Mouse (Mus musculus) C2C12 (cell line): ENCODE results near the gene Wdr77. TPM values are rescaled to one million over a fixed set of nuclear protein-coding genes. Genes with fewer than 3 reads are reported as not detected.
"Not testable (repeated sequence)": the region's sequence is repeated elsewhere in the genome, so short reads cannot be mapped to it uniquely, and the experiment has no call there.

Experiments used
- H3K27me3 ChIP-seq: one replicate; pipeline ENCODE4 v1.6.1; 2011; ENCODE audit not compliant: control insufficient read depth, insufficient read depth, insufficient read length
- H3K36me3 ChIP-seq: one replicate; pipeline ENCODE4 v1.6.1; 2011; ENCODE audit not compliant: control insufficient read depth, insufficient read depth
- H3K4me3 ChIP-seq: one replicate; pipeline ENCODE4 v1.5.1; 2011; ENCODE audit warnings: mild to moderate bottlenecking, control low read depth; ENCODE audit not compliant: poor library complexity, insufficient read depth, severe bottlenecking
- H3K79me2 ChIP-seq: one replicate; pipeline ENCODE4 v1.6.1; 2011; ENCODE audit not compliant: control insufficient read depth, insufficient read depth
- H3K79me3 ChIP-seq: one replicate; pipeline ENCODE4 v1.6.1; 2011; ENCODE audit warnings: low read depth, control low read depth
- H3ac ChIP-seq: one replicate; pipeline ENCODE3; 2011; ENCODE audit warnings: low read depth; ENCODE audit not compliant: control insufficient read depth, insufficient read length
- CEBPB ChIP-seq: IDR thresholded peaks from one replicate; pipeline ENCODE4 v1.6.1; 2011; ENCODE audit warnings: low read depth, mild to moderate bottlenecking, control low read depth, moderate library complexity
- CTCF ChIP-seq: IDR thresholded peaks from one replicate; pipeline ENCODE4 v1.5.1; 2011; ENCODE audit not compliant: control insufficient read depth, insufficient read depth, insufficient read length
- FOSL1 ChIP-seq: IDR thresholded peaks from one replicate; pipeline ENCODE4 v1.8.0; 2011; ENCODE audit warnings: mild to moderate bottlenecking, low read length; ENCODE audit not compliant: poor library complexity, insufficient read depth, severe bottlenecking
- MAX ChIP-seq: IDR thresholded peaks from one replicate; pipeline ENCODE4 v1.6.1; 2011; ENCODE audit warnings: mild to moderate bottlenecking, control low read depth
- MYOD1 ChIP-seq: IDR thresholded peaks from one replicate; pipeline ENCODE4 v1.6.1; 2011; ENCODE audit warnings: low read depth; ENCODE audit not compliant: control insufficient read depth, insufficient read length
- MYOG ChIP-seq: IDR thresholded peaks from one replicate; pipeline ENCODE4 v1.6.1; 2011; ENCODE audit not compliant: control insufficient read depth, insufficient read length; ENCODE audit errors: extremely low read depth
- USF1 ChIP-seq: IDR thresholded peaks from one replicate; pipeline ENCODE4 v1.6.1; 2011; ENCODE audit warnings: low read depth, mild to moderate bottlenecking, control low read depth, moderate library complexity
- polyA plus RNA-seq: library from polyadenylated mRNA; unstranded; fragments of >200 nt; fragmentation: generic; extraction: Trizol; gene quantifications from one replicate; pipeline ENCODE4 v1.2.1, GENCODE M21; 2012; ENCODE audit warnings: missing spikeins

Wdr77 gene
- polyA plus RNA-seq, 1 experiment, result 90.2 TPM

DNA sequence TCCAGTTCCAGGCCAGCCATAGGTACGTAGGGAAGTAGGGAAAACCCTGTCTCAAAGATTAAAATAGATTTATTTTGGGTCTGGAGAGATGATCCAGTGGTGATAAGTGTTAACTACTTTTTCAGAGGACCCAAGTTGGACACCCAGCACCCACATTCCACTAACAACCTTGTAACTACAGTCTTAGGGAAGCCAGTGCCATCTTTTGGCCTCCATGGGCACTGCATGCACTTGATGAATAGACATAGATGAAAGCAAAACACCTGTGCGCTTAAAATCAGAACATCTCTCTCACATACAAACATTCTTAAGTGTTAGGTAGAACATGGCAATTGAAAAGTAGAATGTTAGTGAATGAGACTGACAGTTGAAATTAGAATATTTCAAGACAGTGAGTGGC is 1.5 kb downstream of the Wdr77 start:
- H3K4me3 ChIP-seq, result no peak overlapping the region
- H3K27me3 ChIP-seq, result no peaks in the 10 kb centered on the region
- no peak overlapping the region for H3ac ChIP-seq
- H3K79me2 ChIP-seq, result peaks cover 90% of the 10 kb centered on the region
- TF ChIP-seq CTCF, result no peak
- no peak for TF ChIP-seq MAX
- no peak for TF ChIP-seq FOSL1
- TF ChIP-seq MYOG, result no peak
- peaks cover 65% of the 10 kb centered on the region for H3K79me3 ChIP-seq
- H3K36me3 ChIP-seq, result peaks cover 80% of the 10 kb centered on the region

DNA sequence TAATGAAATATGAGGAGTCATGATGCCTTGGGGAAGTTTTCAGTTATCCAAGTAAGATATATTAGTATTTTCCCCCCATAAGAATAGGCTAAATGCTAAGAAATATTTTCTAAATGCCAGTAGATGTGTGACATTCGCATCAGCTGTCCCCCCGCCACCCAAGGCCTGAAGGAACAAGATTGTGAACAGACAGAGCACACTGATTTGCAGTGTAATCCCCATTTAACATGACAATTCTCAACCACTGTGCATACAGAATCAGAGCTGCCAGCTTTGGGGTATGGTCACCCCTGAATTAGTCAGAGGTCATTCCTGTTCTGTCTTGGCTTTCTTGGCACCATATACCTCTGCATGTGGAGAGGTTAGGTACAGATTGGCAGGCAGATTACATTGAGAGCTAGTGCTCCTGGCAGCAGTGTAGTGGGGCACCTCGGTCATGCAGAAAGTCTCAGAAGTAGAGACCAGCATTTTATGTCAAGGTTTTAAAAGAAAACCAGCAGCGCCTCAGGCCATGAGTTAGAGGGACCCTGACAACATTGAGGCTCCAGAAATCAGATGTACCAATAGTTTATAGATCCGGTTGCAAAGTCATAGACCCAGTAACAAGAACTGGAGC is 12.8 kb downstream of the Wdr77 start:
- H3K79me3 ChIP-seq, result no peaks in the 10 kb centered on the region
- H3ac ChIP-seq, result no peak overlapping the region
- TF ChIP-seq MYOD1 (no peak), MYOG (no peak), USF1 (no peak), MAX (no peak), FOSL1 (no peak), CTCF (no peak), CEBPB (no peak)
- no peaks in the 10 kb centered on the region for H3K79me2 ChIP-seq
- H3K36me3 ChIP-seq, result peaks cover 37% of the 10 kb centered on the region
- no peak overlapping the region for H3K4me3 ChIP-seq
- H3K27me3 ChIP-seq, result no peaks in the 10 kb centered on the region

DNA sequence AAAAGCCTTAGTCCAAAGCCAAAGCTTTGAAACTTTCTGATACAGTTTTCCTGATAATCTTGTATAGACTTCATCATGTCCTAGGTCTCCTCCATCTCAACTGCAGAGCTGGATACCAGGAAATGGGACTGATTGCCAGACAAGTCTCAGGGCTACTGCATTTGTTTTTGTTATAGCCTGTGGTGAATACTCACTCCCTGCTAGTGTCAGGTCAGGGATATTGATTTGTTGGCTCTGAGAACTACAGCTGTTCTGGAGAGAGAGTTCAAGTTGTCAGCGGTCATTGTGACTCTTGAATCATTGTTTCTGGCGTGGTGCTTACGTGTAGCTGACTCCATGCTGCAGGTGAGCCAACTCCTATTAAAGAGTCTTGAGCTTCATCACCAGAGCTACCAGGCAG is 14.2 kb downstream of the Wdr77 start, which contains the start of gene Ovgp1:
Gene Ovgp1 (plus strand): TSS at position 301 of the 400 bp plus-strand sequence.
- H3K36me3 ChIP-seq, result peaks cover 22% of the 10 kb centered on the region
- no peaks in the 10 kb centered on the region for H3K79me2 ChIP-seq
- no peaks in the 10 kb centered on the region for H3K79me3 ChIP-seq
- TF ChIP-seq MYOD1 (no peak), USF1 (no peak), MAX (no peak), CEBPB (no peak), CTCF (no peak), FOSL1 (no peak), MYOG (no peak)
- no peaks in the 10 kb centered on the region for H3K27me3 ChIP-seq
- no peak within 1 kb of the TSS for H3K4me3 ChIP-seq
- no peak within 1 kb of the TSS for H3ac ChIP-seq

GRCm38 (mm10) chr3:105974174-105974573 is 15.0 kb downstream of the Wdr77 start:
- H3K27me3 ChIP-seq, result no peaks in the 10 kb centered on the region

DNA sequence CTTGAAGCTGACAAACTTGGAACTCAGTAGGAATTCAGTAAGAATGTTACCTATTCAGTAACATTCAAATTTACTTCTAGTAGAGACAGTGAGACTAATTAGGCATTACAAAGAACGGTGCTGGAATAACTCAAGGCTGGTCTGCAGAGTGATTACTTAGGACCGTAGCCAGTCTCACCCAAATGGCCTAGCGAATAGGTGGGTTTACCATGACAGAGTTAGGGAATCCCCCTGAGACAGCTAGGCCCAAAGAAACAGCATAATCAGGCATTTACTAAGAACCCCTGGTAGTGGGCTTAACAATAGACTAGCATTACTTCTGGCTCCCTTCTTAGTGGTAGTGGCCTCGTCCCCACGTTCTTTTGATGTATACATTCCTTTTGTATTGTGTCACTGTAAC is 30.4 kb downstream of the Wdr77 start:
- H3K27me3 ChIP-seq, H3K4me3 ChIP-seq, H3K79me3 ChIP-seq, H3K36me3 ChIP-seq, H3ac ChIP-seq, H3K79me2 ChIP-seq: not testable (repeated sequence)

More at GRCm38 (mm10) chr3:105974174-105974573, 15.0 kb downstream of the Wdr77 start:
- Histone ChIP-seq H3K79me2 (no peaks in the 10 kb centered on the region), H3K4me3 (no peak overlapping the region), H3K79me3 (no peaks in the 10 kb centered on the region), H3K36me3 (peaks cover 15% of the 10 kb centered on the region), H3ac (no peak overlapping the region)
- TF ChIP-seq MYOD1, result no peak
- no peak for TF ChIP-seq FOSL1
- no peak for TF ChIP-seq CEBPB
- no peak for TF ChIP-seq MYOG
- TF ChIP-seq USF1, result no peak
- TF ChIP-seq MAX, result no peak
- TF ChIP-seq CTCF, result no peak

DNA sequence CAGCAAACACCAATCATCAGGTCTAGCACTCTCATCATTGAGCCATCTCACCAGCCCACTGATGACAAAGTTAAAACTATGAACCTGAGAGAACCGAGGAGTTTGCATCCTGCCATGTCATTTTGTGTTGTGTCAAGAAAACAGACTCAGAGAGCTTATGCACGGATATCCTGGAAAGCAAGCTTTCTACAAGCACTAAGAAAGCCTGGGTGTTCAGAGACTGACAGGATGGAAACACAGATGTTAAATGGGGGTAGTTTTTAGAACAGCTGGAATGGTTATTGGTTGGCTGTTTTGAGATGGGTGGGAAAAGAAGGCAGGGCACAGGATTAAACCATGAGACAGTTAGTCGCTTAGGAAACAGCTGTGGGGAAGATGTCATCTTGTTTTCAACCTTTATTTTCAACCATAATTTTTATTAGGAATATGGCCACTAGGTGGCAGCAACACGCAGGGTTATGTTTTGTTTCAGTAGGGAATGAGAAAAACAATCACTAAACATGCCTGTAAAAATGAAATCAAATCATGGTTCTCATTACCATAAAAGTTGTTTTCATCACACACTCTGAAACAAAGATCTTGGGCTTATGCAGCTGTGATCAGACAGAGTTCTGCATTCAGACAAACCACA is 32.6 kb downstream of the Wdr77 start:
- TF ChIP-seq MYOD1 (no peak), MAX (no peak), FOSL1 (no peak), USF1 (no peak), CEBPB (no peak), MYOG (no peak), CTCF (no peak)
- H3K79me3 ChIP-seq, result no peaks in the 10 kb centered on the region
- no peaks in the 10 kb centered on the region for H3K79me2 ChIP-seq
- H3K36me3 ChIP-seq, result no peaks in the 10 kb centered on the region
- no peak overlapping the region for H3ac ChIP-seq
- no peaks in the 10 kb centered on the region for H3K27me3 ChIP-seq
- no peak overlapping the region for H3K4me3 ChIP-seq
